Mouse (Mus musculus): ENCODE results near the gene Duxbl2. TPM values are rescaled to one million over a fixed set of nuclear protein-coding genes. Genes with fewer than 3 reads are reported as not detected.
"Not testable (repeated sequence)": the region's sequence is repeated elsewhere in the genome, so short reads cannot be mapped to it uniquely, and the experiment has no call there.

Duxbl2 gene
- polyA plus RNA-seq (2017; shearing (Covaris generic)) = not detected

GRCm38 (mm10) chr14:26118150-26118549 lies at the start of gene Duxbl2:
TSS of gene Duxbl2 (plus strand) at chr14:26118349.
- not testable (repeated sequence) for ATAC-seq

- not testable (repeated sequence) for ATAC-seq
Observed at GRCm38 (mm10) chr14:26076620-26077390, 41.3 kb upstream of the Duxbl2 start.

GRCm38 (mm10) chr14:26081216-26081615 lies 36.9 kb upstream of the Duxbl2 start, which contains the start of gene Cphx2:
TSS of gene Cphx2 (plus strand) at chr14:26081516.
- ATAC-seq = not testable (repeated sequence)

GRCm38 (mm10) chr14:26081997-26082396 lies 36.2 kb upstream of the Duxbl2 start, which contains the start of gene Cphx3:
TSS of gene Cphx3 (plus strand) at chr14:26082297.
- not testable (repeated sequence) for ATAC-seq

GRCm38 (mm10) chr14:26097622-26098021 lies 20.5 kb upstream of the Duxbl2 start:
- ATAC-seq = not testable (repeated sequence)

- not testable (repeated sequence) for ATAC-seq
Observed at GRCm38 (mm10) chr14:26118550-26119000, 426 bp downstream of the Duxbl2 start.

- not testable (repeated sequence) for ATAC-seq
Observed at GRCm38 (mm10) chr14:26119095-26119494, 946 bp downstream of the Duxbl2 start.

GRCm38 (mm10) chr14:26147095-26147494 lies 28.9 kb downstream of the Duxbl2 start:
- not testable (repeated sequence) for ATAC-seq

GRCm38 (mm10) chr14:26156032-26156431 lies 37.9 kb downstream of the Duxbl2 start:
- not testable (repeated sequence) for ATAC-seq

GRCm38 (mm10) chr14:26161156-26161555 lies 43.0 kb downstream of the Duxbl2 start:
- ATAC-seq = not testable (repeated sequence)

GRCm38 (mm10) chr14:26162423-26162822 lies 44.3 kb downstream of the Duxbl2 start:
- ATAC-seq = not testable (repeated sequence)

- ATAC-seq = not testable (repeated sequence)
Observed at GRCm38 (mm10) chr14:26165266-26165665, 47.1 kb downstream of the Duxbl2 start.

GRCm38 (mm10) chr14:26173955-26174354 lies 55.8 kb downstream of the Duxbl2 start:
- not testable (repeated sequence) for ATAC-seq

- not testable (repeated sequence) for ATAC-seq
Observed at GRCm38 (mm10) chr14:26175028-26175427, 56.9 kb downstream of the Duxbl2 start.

Other genes with a start within 250 kb of the Duxbl2 start
- gene Plac9a, start 215.2 kb upstream of the Duxbl2 start, polyA plus RNA-seq (2017; shearing (Covaris generic)) = not detected
- gene Tmem254a, start 190.7 kb upstream of the Duxbl2 start, polyA plus RNA-seq (2017; shearing (Covaris generic)) = 1 to 10 TPM; 2.7 to 8.9 (median 4.3) TPM
- not detected for gene Cphx1, start 180.0 kb upstream of the Duxbl2 start, polyA plus RNA-seq (2017; shearing (Covaris generic))
- gene Duxbl1, start 139.8 kb upstream of the Duxbl2 start, polyA plus RNA-seq (2017; shearing (Covaris generic)) = not detected
- not detected for gene Gm9780, start 75.6 kb upstream of the Duxbl2 start, polyA plus RNA-seq (2017; shearing (Covaris generic))
- 10 to 100 TPM; 25.1 to 93.3 (median 41.0) TPM for gene Tmem254c, start 51.0 kb upstream of the Duxbl2 start, polyA plus RNA-seq (2017; shearing (Covaris generic))
- under 1 TPM in 1 of 3 experiments, not detected in 2; 0.33 TPM for gene Cphx2, start 36.8 kb upstream of the Duxbl2 start, polyA plus RNA-seq (2017; shearing (Covaris generic))
- not detected for gene Cphx3, start 36.1 kb upstream of the Duxbl2 start, polyA plus RNA-seq (2017; shearing (Covaris generic))
- gene Plac9b, start 64.1 kb downstream of the Duxbl2 start, polyA plus RNA-seq (2017; shearing (Covaris generic)) = not detected
- gene Tmem254b, start 88.7 kb downstream of the Duxbl2 start, polyA plus RNA-seq (2017; shearing (Covaris generic)) = 10 to 100 TPM in 1 of 3 experiments, 1 to 10 TPM in 2; 6.9 to 46.1 (median 8.5) TPM
- not detected for gene Duxbl3, start 139.6 kb downstream of the Duxbl2 start, polyA plus RNA-seq (2017; shearing (Covaris generic))

Data from inflammation-experienced regulatory T-cells, adult 6 months (primary cell).